Comparison of ENCODE assay signal across 34 mouse cellular contexts in the genomic region with DNA sequence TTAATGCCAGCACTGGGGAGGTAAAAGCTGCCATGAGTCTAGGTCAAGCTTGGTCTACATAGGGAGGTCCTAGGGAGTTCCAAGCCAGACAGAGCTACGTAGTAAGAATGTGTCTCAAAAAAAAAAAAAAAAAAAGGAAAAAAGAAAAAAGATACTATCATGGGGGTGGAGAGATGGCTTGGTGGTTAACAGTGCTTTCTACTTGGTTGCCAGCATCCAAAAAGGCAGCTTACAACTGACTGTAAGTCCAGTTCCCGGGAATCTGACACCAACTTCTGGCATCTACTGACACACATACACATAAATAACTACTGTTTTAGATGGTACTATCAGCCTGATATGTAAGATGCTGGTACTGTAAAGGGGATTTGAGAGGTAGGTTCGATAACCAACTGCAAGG. TPM values are rescaled to one million over a fixed set of nuclear protein-coding genes. Genes with fewer than 3 reads are reported as not detected.
"Had no signal": no experiment of that assay in that cellular context is flagged by ENCODE, and none has a peak within 500 bp of the region (broad histone marks: within the 10 kb centered on the region; RNA-seq: fewer than 3 reads in every experiment).

No protein-coding gene starts in this region.

- H3K9ac ChIP-seq: embryonic facial prominence, embryonic 12.5 days; embryonic facial prominence, embryonic 13.5 days; embryonic facial prominence, embryonic 15.5 days; forebrain, embryonic 12.5 days; forebrain, embryonic 13.5 days; forebrain, embryonic 15.5 days; forebrain, postnatal 0 days had no signal

- H3K36me3 ChIP-seq: embryonic facial prominence, embryonic 10.5 days; embryonic facial prominence, embryonic 12.5 days; embryonic facial prominence, embryonic 13.5 days; embryonic facial prominence, embryonic 15.5 days; forebrain, embryonic 10.5 days; forebrain, embryonic 12.5 days; forebrain, embryonic 15.5 days; heart, embryonic 10.5 days had no signal

- H3K27me3 ChIP-seq: embryonic facial prominence, embryonic 12.5 days; embryonic facial prominence, embryonic 15.5 days; forebrain, embryonic 13.5 days; forebrain, embryonic 15.5 days had no signal

- H3K27ac ChIP-seq: embryonic facial prominence, embryonic 10.5 days; embryonic facial prominence, embryonic 12.5 days; embryonic facial prominence, embryonic 13.5 days; embryonic facial prominence, embryonic 15.5 days; forebrain, embryonic 10.5 days; forebrain, embryonic 12.5 days; forebrain, embryonic 13.5 days; forebrain, embryonic 15.5 days; gastrocnemius, adult 2 months; heart, adult 2 months; heart, embryonic 10.5 days had no signal

- H3K9me3 ChIP-seq: embryonic facial prominence, embryonic 12.5 days; embryonic facial prominence, embryonic 13.5 days; embryonic facial prominence, embryonic 15.5 days; forebrain, embryonic 10.5 days; forebrain, embryonic 12.5 days; forebrain, embryonic 13.5 days; forebrain, embryonic 15.5 days; heart, embryonic 10.5 days had no signal

- H3K4me1 ChIP-seq: embryonic facial prominence, embryonic 10.5 days; embryonic facial prominence, embryonic 12.5 days; embryonic facial prominence, embryonic 13.5 days; embryonic facial prominence, embryonic 15.5 days; forebrain, embryonic 10.5 days; forebrain, embryonic 12.5 days; forebrain, embryonic 13.5 days; forebrain, embryonic 15.5 days; heart, embryonic 10.5 days had no signal

- H3K4me3 ChIP-seq: embryonic facial prominence, embryonic 10.5 days; embryonic facial prominence, embryonic 12.5 days; embryonic facial prominence, embryonic 13.5 days; embryonic facial prominence, embryonic 15.5 days; erythroblast, embryonic 14.5 days; forebrain, embryonic 10.5 days; forebrain, embryonic 12.5 days; forebrain, embryonic 13.5 days; forebrain, embryonic 15.5 days; gastrocnemius, adult 2 months; heart, adult 2 months; heart, embryonic 10.5 days had no signal

- DNase-seq: cerebellum, adult 9-11 months; cerebellum, postnatal 10 days; cerebellum, postnatal 14 days; cerebellum, postnatal 25 days; cerebellum, postnatal 36 days; embryo, embryonic 11 days; forebrain, postnatal 0 days; gastrocnemius, adult 2 months; gastrocnemius, postnatal 10 days; gastrocnemius, postnatal 14 days; gastrocnemius, postnatal 25 days; gastrocnemius, postnatal 36 days; heart, adult 11 months; heart, adult 18-20 months; heart, adult 2 months had no signal

RNA-seq across cellular contexts. Expression of gene Tectb, which starts 28.6 kb away (rescaled TPM):
- total RNA-seq: common myeloid progenitor, adult 5-6 weeks; forebrain, postnatal 0 days; gastrocnemius, adult 18-20 months; gastrocnemius, adult 2 months; gastrocnemius, adult 8-10 months; granulocyte monocyte progenitor cell, adult 5-6 weeks had no signal
- polyA plus RNA-seq: cortical plate, adult 2 months; embryonic facial prominence, embryonic 10.5 days; embryonic facial prominence, embryonic 11.5 days; embryonic facial prominence, embryonic 13.5 days; erythroblast, embryonic 14.5 days; forebrain, embryonic 10.5 days; forebrain, embryonic 11.5 days; forebrain, embryonic 16.5 days had no signal

RNA-seq across cellular contexts. Expression of gene Gucy2g, which starts 32.0 kb away (rescaled TPM):
- total RNA-seq: granulocyte monocyte progenitor cell, adult 5-6 weeks; heart, adult 8-10 months had no signal
- polyA plus RNA-seq: embryonic facial prominence, embryonic 10.5 days; embryonic facial prominence, embryonic 11.5 days; embryonic facial prominence, embryonic 12.5 days; erythroblast, embryonic 14.5 days; forebrain, embryonic 10.5 days; forebrain, embryonic 11.5 days; forebrain, embryonic 12.5 days; forebrain, embryonic 13.5 days; forebrain, embryonic 15.5 days; forebrain, embryonic 16.5 days; heart, embryonic 10.5 days had no signal
